Mouse (Mus musculus) liver, embryonic 16.5 days (tissue): ENCODE results near the gene Lamtor2. TPM values are rescaled to one million over a fixed set of nuclear protein-coding genes. Genes with fewer than 3 reads are reported as not detected.
A peak's percentile ranks its signal among the peaks of the same experiment; 100 is the strongest.

Source experiments
- ATAC-seq: fragments of 200-750 bp; cut with Nextera tagmentation; 2 replicates; pipeline ENCODE4 v1.8.0; 2017; ENCODE audit warnings: low read depth, mild to moderate bottlenecking, moderate number of reproducible peaks, moderate library complexity
- H3K27ac ChIP-seq: fragments of 300-500 bp; sonication (generic); 2 replicates; pipeline ENCODE4 v1.5.1; 2014; ENCODE audit warnings: mild to moderate bottlenecking, low read length
- H3K27me3 ChIP-seq: fragments of 300-500 bp; sonication (generic); 2 replicates; pipeline ENCODE4 v1.6.1; 2014; ENCODE audit warnings: low read depth, low read length, mixed read lengths; ENCODE audit not compliant: control insufficient read depth, insufficient read depth
- H3K36me3 ChIP-seq: fragments of 300-500 bp; sonication (generic); 2 replicates; pipeline ENCODE4 v1.6.1; 2014; ENCODE audit warnings: mild to moderate bottlenecking; ENCODE audit not compliant: control insufficient read depth, insufficient read depth
- H3K4me1 ChIP-seq: fragments of 300-500 bp; sonication (generic); 2 replicates; pipeline ENCODE4 v1.6.1; 2014; ENCODE audit warnings: low read depth, low read length, mixed read lengths; ENCODE audit not compliant: control insufficient read depth
- H3K4me2 ChIP-seq: fragments of 300-500 bp; sonication (generic); 2 replicates; pipeline ENCODE4 v1.6.1; 2014; ENCODE audit warnings: low read depth, low read length, mixed read lengths
- H3K4me3 ChIP-seq: fragments of 300-500 bp; sonication (generic); 2 replicates; pipeline ENCODE4 v1.5.1; 2014; ENCODE audit warnings: low read depth, mild to moderate bottlenecking, low read length
- H3K9ac ChIP-seq: fragments of 300-500 bp; sonication (generic); 2 replicates; pipeline ENCODE4 v1.6.1; 2014; ENCODE audit warnings: low read depth, low read length
- H3K9me3 ChIP-seq: fragments of 300-500 bp; sonication (generic); replicated peaks from 2 replicates; pipeline ENCODE4 v1.6.1; 2016; ENCODE audit warnings: low read length; ENCODE audit not compliant: control insufficient read depth
- WGBS: fragments of 180-500 bp; shearing (Covaris S2); extraction: QIAGEN DNeasy Blood & Tissue Kit; methylation state at CpG from one replicate; pipeline ENCODE4 v1.1.7; 2014; ENCODE audit not compliant: insufficient replicate concordance; 5-methylcytosine and 5-hydroxymethylcytosine counted together
- polyA plus RNA-seq: library from polyadenylated mRNA; unstranded; fragments of >200 nt; fragmentation: Nextera tagmentation; extraction: Ambion mirVana; gene quantifications from 2 replicates; pipeline ENCODE4 v1.2.1, GENCODE M21; 2015

Gene Lamtor2
- polyA plus RNA-seq, 1 experiment from 2014 or later = 98.6 TPM

- ATAC-seq = no peak
- Histone ChIP-seq H3K27me3 (peaks cover 4% of the 10 kb centered on the region; the same call in 1 of the 2 replicates), H3K27ac (no peak overlapping the region), H3K4me1 (peaks cover 33% of the 10 kb centered on the region), H3K4me2 (no peak overlapping the region), H3K9me3 (no peaks in the 10 kb centered on the region), H3K9ac (no peak overlapping the region), H3K36me3 (no peaks in the 10 kb centered on the region), H3K4me3 (no peak overlapping the region)
- 49% methylated on average over 10 of the region's 10 CpGs for WGBS
Measured at GRCm38 (mm10) chr3:88514231-88515094, 38.4 kb downstream of the Lamtor2 start.

GRCm38 (mm10) chr3:88513546-88514115, 39.2 kb downstream of the Lamtor2 start:
- 45% methylated on average over 7 of the region's 7 CpGs for WGBS
- H3K9ac ChIP-seq = no peak overlapping the region
- no peak for ATAC-seq
- H3K4me2 ChIP-seq = no peak overlapping the region
- H3K4me3 ChIP-seq = no peak overlapping the region
- H3K36me3 ChIP-seq = no peaks in the 10 kb centered on the region
- peaks cover 37% of the 10 kb centered on the region for H3K4me1 ChIP-seq
- H3K27ac ChIP-seq = no peak overlapping the region
- peaks cover 4% of the 10 kb centered on the region; the same call in 1 of the 2 replicates for H3K27me3 ChIP-seq
- no peaks in the 10 kb centered on the region for H3K9me3 ChIP-seq

GRCm38 (mm10) chr3:88512896-88513545, 39.9 kb downstream of the Lamtor2 start:
- Histone ChIP-seq H3K4me1 (peaks cover 37% of the 10 kb centered on the region), H3K27ac (no peak overlapping the region)
- ATAC-seq = no peak

GRCm38 (mm10) chr3:88512141-88512895, 40.6 kb downstream of the Lamtor2 start:
- peaks cover 37% of the 10 kb centered on the region for H3K4me1 ChIP-seq

More at GRCm38 (mm10) chr3:88512896-88513545, 39.9 kb downstream of the Lamtor2 start:
- WGBS = 27% methylated on average over 12 of the region's 15 CpGs
- Histone ChIP-seq H3K4me3 (no peak overlapping the region), H3K36me3 (no peaks in the 10 kb centered on the region), H3K27me3 (peaks cover 4% of the 10 kb centered on the region; the same call in 1 of the 2 replicates), H3K4me2 (no peak overlapping the region), H3K9me3 (no peaks in the 10 kb centered on the region), H3K9ac (no peak overlapping the region)

GRCm38 (mm10) chr3:88511559-88511958, 41.3 kb downstream of the Lamtor2 start:
- Histone ChIP-seq H3K9me3 (no peaks in the 10 kb centered on the region), H3K27me3 (0 out of 2 replicates have a peak, but pooled peaks cover 4% of the 10 kb centered on the region), H3K36me3 (no peaks in the 10 kb centered on the region), H3K4me2 (no peak overlapping the region), H3K9ac (no peak overlapping the region), H3K27ac (no peak overlapping the region), H3K4me1 (peaks cover 37% of the 10 kb centered on the region), H3K4me3 (no peak overlapping the region)
- WGBS = 29% methylated on average over 4 of the region's 4 CpGs
- no peak for ATAC-seq

More at GRCm38 (mm10) chr3:88512141-88512895, 40.6 kb downstream of the Lamtor2 start:
- H3K9me3 ChIP-seq = no peaks in the 10 kb centered on the region
- H3K36me3 ChIP-seq = no peaks in the 10 kb centered on the region
- H3K4me2 ChIP-seq = no peak overlapping the region
- no peak overlapping the region for H3K27ac ChIP-seq
- 0 out of 2 replicates have a peak, but pooled peaks cover 4% of the 10 kb centered on the region for H3K27me3 ChIP-seq
- WGBS = 39% methylated on average over 6 of the region's 6 CpGs
- H3K9ac ChIP-seq = no peak overlapping the region
- H3K4me3 ChIP-seq = no peak overlapping the region
- no peak for ATAC-seq

GRCm38 (mm10) chr3:88510421-88511289, 42.2 kb downstream of the Lamtor2 start:
- Histone ChIP-seq H3K9me3 (no peaks in the 10 kb centered on the region), H3K9ac (peak overlapping the region; percentile 24; the same call in 1 of the 2 replicates), H3K27me3 (0 out of 2 replicates have a peak, but pooled peaks cover 4% of the 10 kb centered on the region), H3K36me3 (no peaks in the 10 kb centered on the region), H3K27ac (peak overlapping the region; percentile 76), H3K4me1 (peaks cover 37% of the 10 kb centered on the region), H3K4me2 (peak overlapping the region; percentile 65), H3K4me3 (peak overlapping the region; percentile 54)
- ATAC-seq = no peak
- 38% methylated on average over 13 of the region's 13 CpGs for WGBS

GRCm38 (mm10) chr3:88509692-88510420, 43.0 kb downstream of the Lamtor2 start, which contains the start of gene Lmna:
Gene Lmna, minus strand, starts transcription at chr3:88509956.
- Histone ChIP-seq H3K9ac (peak within 1 kb of the TSS; percentile 34), H3K4me3 (peak within 1 kb of the TSS; percentile 54), H3K9me3 (no peaks in the 10 kb centered on the region), H3K27me3 (0 out of 2 replicates have a peak, but pooled peaks cover 4% of the 10 kb centered on the region), H3K27ac (peak within 1 kb of the TSS; percentile 76), H3K4me1 (peaks cover 37% of the 10 kb centered on the region), H3K4me2 (peak within 1 kb of the TSS; percentile 65), H3K36me3 (no peaks in the 10 kb centered on the region)
- under 1% methylated on average over 31 of the region's 31 CpGs for WGBS
- ATAC-seq = peak; percentile 95
